Mouse (Mus musculus) lung, postnatal 0 days (tissue): Measurements from ENCODE around the gene Fabp1.

Source experiments
- CTCF ChIP-seq: IDR thresholded peaks from 2 replicates; pipeline ENCODE4 v1.5.1; 2016; ENCODE audit warnings: antibody characterized with exemption, mild to moderate bottlenecking
- EP300 ChIP-seq: IDR thresholded peaks from 2 replicates; pipeline ENCODE4 v1.6.1; 2016; ENCODE audit warnings: antibody characterized with exemption, mild to moderate bottlenecking, control low read depth

- no peak for TF ChIP-seq EP300
- no peak for TF ChIP-seq CTCF
Measured at GRCm38 (mm10) chr6:71151098-71151497, 48.5 kb upstream of the Fabp1 start.
